Mouse (Mus musculus): ENCODE data around the gene Cryz. TPM values are rescaled to one million over a fixed set of nuclear protein-coding genes. Genes with fewer than 3 reads are reported as not detected.

Cryz gene
- polyA plus RNA-seq, 1 experiment = 0.47 TPM

GRCm38 (mm10) chr3:154670584-154670983 is 74.1 kb downstream of the Cryz start:
- Histone ChIP-seq H3K27me3 (ENCODE audit: control insufficient read depth, insufficient read depth, low read length) (0 out of 2 replicates have a peak, but pooled peaks cover 4% of the 10 kb centered on the region), H3K36me3 (ENCODE audit: control insufficient read depth, insufficient read depth, low read length) (no peaks in the 10 kb centered on the region), H3K27ac (ENCODE audit: insufficient read depth, low read depth, low read length) (no peak overlapping the region), H3K4me1 (ENCODE audit: control insufficient read depth, insufficient read depth, insufficient read length, low read length) (no peaks in the 10 kb centered on the region), H3K4me3 (ENCODE audit: low read depth, low read length) (no peak overlapping the region)
- TF ChIP-seq CTCF (IDR thresholded peaks at IDR 0.05; ENCODE audit: extremely low read depth, insufficient read length, insufficient replicate concordance, low read depth, low read length) (no peak), POLR2A (IDR thresholded peaks at IDR 0.05; ENCODE audit: low read depth, low read length) (no peak)
- WGBS = 45% methylated on average over 6 of the region's 6 CpGs

GRCm38 (mm10) chr3:154671013-154671412 is 74.5 kb downstream of the Cryz start:
- H3K27ac ChIP-seq (ENCODE audit: insufficient read depth, low read depth, low read length) = no peak overlapping the region
- no peaks in the 10 kb centered on the region for H3K36me3 ChIP-seq (ENCODE audit: control insufficient read depth, insufficient read depth, low read length)
- WGBS = 42% methylated on average over 5 of the region's 5 CpGs
- H3K4me3 ChIP-seq (ENCODE audit: low read depth, low read length) = no peak overlapping the region
- no peak for TF ChIP-seq CTCF (IDR thresholded peaks at IDR 0.05; ENCODE audit: extremely low read depth, insufficient read length, insufficient replicate concordance, low read depth, low read length)
- TF ChIP-seq POLR2A (IDR thresholded peaks at IDR 0.05; ENCODE audit: low read depth, low read length) = no peak
- no peaks in the 10 kb centered on the region for H3K4me1 ChIP-seq (ENCODE audit: control insufficient read depth, insufficient read depth, insufficient read length, low read length)
- 0 out of 2 replicates have a peak, but pooled peaks cover 4% of the 10 kb centered on the region for H3K27me3 ChIP-seq (ENCODE audit: control insufficient read depth, insufficient read depth, low read length)

Other genes with a start within 250 kb of the Cryz start
- 0.76 and 0.96 TPM in 2 replicates for gene Tyw3, start 393 bp downstream of the Cryz start, polyA plus RNA-seq (2012; rRNA removed)
- gene Erich3, start 67.1 kb downstream of the Cryz start, polyA plus RNA-seq (2012; rRNA removed) = 0.03 TPM in 1 of 2 replicates, not detected in the other

All from small intestine, adult 2 months (tissue).